Mouse (Mus musculus) testis, adult 2 months (tissue): ENCODE results near the gene Rbfox2. TPM values are rescaled to one million over a fixed set of nuclear protein-coding genes. Genes with fewer than 3 reads are reported as not detected.

Experiments
- H3K27ac ChIP-seq: fragments of 200-500 bp; 2 replicates; pipeline ENCODE4 v1.5.1; 2012; ENCODE audit warnings: low read depth, low read length; ENCODE audit not compliant: control insufficient read depth, insufficient read depth
- H3K27me3 ChIP-seq: fragments of 200-500 bp; 2 replicates; pipeline ENCODE4 v1.6.1; 2012; ENCODE audit warnings: mild to moderate bottlenecking, low read length, moderate library complexity; ENCODE audit not compliant: control insufficient read depth, insufficient read depth
- H3K36me3 ChIP-seq: fragments of 200-500 bp; 2 replicates; pipeline ENCODE4 v1.6.1; 2012; ENCODE audit warnings: mild to moderate bottlenecking, low read length; ENCODE audit not compliant: control insufficient read depth, insufficient read depth
- H3K4me1 ChIP-seq: fragments of 200-500 bp; 2 replicates; pipeline ENCODE4 v1.6.1; 2012; ENCODE audit warnings: low read length; ENCODE audit not compliant: control insufficient read depth, insufficient read depth
- H3K4me3 ChIP-seq: fragments of 200-500 bp; 2 replicates; pipeline ENCODE4 v1.5.1; 2012; ENCODE audit warnings: low read depth, mild to moderate bottlenecking, low read length, moderate library complexity, mixed read lengths; ENCODE audit not compliant: control insufficient read depth
- CTCF ChIP-seq: fragments of 200-500 bp; IDR thresholded peaks from 2 replicates; pipeline ENCODE4 v1.5.1; 2012; ENCODE audit warnings: low read depth, mild to moderate bottlenecking, inconsistent platforms, low read length, moderate library complexity; ENCODE audit not compliant: control insufficient read depth, insufficient read depth, insufficient replicate concordance
- POLR2A ChIP-seq: fragments of 200-500 bp; IDR thresholded peaks from 2 replicates; pipeline ENCODE4 v1.6.1; 2012; ENCODE audit warnings: low read depth, mild to moderate bottlenecking, inconsistent platforms, low read length, moderate library complexity; ENCODE audit not compliant: control insufficient read depth
- polyA plus RNA-seq: library from polyadenylated mRNA; depleted of rRNA; stranded (reverse); fragments of >200 nt; gene quantifications from 2 replicates; pipeline ENCODE4 v1.2.3, GENCODE M21; 2012

The Rbfox2 gene
- polyA plus RNA-seq, 1 experiment, result 12.7 TPM

DNA sequence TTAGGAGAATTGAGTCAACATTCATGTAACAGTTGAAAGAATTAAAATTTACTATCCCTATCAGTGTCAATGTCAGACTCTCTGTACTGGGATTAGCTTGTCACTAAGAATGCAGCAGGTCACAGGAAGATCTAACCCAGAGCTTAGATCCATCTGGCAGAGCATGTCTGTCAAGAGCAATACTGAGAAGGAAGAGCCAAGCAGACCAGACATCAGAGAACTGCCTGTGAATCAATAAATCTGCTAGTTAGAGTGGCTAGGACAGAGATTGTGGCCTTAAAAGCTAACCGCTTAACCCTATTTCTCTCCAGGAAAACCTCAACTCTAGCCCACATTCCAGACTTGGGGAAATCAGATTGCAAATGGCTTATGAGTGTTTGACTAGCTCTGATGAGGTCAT, 220.3 kb downstream of the Rbfox2 start:
- TF ChIP-seq POLR2A, result no peak
- no peak for TF ChIP-seq CTCF
- no peaks in the 10 kb centered on the region for H3K4me1 ChIP-seq

DNA sequence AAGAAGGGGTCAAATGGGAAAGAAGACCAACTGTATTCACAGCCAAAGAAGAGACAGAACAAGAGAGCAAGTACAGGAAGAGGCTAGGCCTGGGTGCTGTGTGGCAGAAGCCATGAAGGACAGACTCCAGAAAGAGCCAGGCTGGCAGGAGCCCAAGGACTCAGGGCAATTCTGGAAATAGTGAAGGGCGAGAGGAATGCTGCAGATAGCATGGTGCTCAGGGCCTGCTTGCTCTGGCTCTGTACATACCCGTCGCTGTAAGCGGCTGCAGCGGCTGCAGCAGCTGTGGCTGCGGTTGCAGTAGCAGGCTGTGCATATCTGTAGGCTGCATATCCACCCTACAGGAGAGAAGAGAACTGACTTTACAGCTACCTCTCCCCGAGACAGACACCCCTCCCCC, 221.0 kb downstream of the Rbfox2 start:
- no peak overlapping the region for H3K27ac ChIP-seq

More for the DNA sequence above, 220.3 kb downstream of the Rbfox2 start:
- H3K36me3 ChIP-seq, result no peaks in the 10 kb centered on the region; the same call in 1 of the 2 replicates
- H3K4me3 ChIP-seq, result no peak overlapping the region; the same call in 1 of the 2 replicates
- H3K27me3 ChIP-seq, result no peaks in the 10 kb centered on the region
- no peak overlapping the region for H3K27ac ChIP-seq

DNA sequence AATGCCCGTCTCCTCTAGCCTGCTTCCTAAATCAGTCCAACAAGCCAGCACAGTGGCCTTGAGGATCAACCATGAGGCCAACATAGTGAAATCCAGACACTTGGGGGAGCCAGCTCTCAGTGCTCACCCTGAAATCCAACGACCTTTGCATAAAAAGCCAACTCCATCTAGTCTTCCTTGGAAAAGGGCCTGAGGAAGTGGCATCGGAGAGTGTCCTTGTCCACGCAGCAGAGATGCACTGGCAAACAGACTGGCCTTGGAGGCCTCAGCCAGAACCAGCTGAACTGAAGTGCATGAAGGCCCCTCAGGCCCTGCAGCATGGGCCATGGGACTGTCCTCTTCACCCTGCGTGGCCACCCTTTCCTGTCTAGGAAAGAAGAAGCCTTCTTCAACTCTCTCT, 225.3 kb downstream of the Rbfox2 start:
- Histone ChIP-seq H3K4me1 (peaks cover 4% of the 10 kb centered on the region), H3K36me3 (no peaks in the 10 kb centered on the region; the same call in 1 of the 2 replicates), H3K4me3 (no peak overlapping the region), H3K27ac (no peak overlapping the region), H3K27me3 (no peaks in the 10 kb centered on the region)
- TF ChIP-seq CTCF (no peak), POLR2A (no peak)

More for the DNA sequence above, 221.0 kb downstream of the Rbfox2 start:
- H3K36me3 ChIP-seq, result no peaks in the 10 kb centered on the region; the same call in 1 of the 2 replicates
- peak overlapping the region; percentile 81 for H3K4me3 ChIP-seq
- H3K27me3 ChIP-seq, result no peaks in the 10 kb centered on the region
- peaks cover 1% of the 10 kb centered on the region; the same call in 1 of the 2 replicates for H3K4me1 ChIP-seq
- TF ChIP-seq POLR2A, result no peak
- no peak for TF ChIP-seq CTCF

DNA sequence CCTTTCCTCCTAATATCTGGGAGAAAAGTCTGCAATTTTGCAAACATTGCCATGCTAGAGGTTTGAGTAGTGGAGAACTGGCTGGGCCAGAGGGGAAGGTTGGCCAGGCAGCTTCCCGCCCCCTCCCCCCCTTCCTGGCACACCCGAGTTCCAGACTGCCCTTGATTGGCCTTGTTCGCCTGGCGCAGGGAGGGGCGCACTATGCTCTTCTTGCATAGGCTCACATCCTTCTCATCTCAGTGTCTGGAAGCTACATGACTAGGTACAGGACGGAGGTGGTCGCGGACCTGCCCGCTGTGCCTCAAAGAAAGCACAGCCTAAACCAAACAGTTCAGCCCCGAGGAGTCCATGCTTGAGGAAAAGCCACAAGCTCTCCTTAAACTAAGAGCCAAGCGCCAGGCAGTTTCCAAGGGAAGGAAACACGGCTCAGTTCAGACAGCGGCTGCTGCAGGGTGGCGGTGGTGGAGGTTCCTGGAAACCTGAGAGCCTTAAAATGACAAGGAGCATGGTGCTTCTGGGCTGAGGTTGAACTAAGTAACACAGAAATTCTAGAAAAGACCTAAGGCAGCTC, 226.0 kb downstream of the Rbfox2 start:
- Histone ChIP-seq H3K4me3 (no peak overlapping the region), H3K27me3 (no peaks in the 10 kb centered on the region), H3K27ac (no peak overlapping the region), H3K36me3 (no peaks in the 10 kb centered on the region; the same call in 1 of the 2 replicates), H3K4me1 (peaks cover 4% of the 10 kb centered on the region)
- TF ChIP-seq CTCF (no peak), POLR2A (no peak)

DNA sequence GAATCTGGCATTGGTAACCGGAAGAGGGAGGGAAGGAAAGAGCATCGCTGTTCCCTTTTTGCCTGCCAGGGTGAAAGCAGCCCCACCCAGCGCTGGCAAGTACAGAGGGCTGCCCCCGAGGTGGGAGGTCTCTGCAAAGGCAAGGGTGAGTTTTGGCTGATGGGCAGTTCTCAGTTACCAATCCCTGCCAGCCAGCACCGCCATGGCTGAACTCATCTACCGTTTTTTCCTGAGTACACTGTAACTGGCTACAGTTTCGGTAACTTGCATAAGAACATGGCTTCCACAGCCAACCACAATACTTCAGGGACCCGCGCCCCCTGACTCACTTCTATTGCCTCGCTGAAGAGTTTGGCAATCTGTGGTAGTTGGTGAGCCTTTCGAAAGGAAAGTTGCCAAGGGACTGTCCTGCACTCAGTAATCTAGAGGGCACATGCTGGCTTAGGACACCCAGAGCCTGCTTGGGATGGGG, 226.9 kb downstream of the Rbfox2 start:
- no peak overlapping the region for H3K27ac ChIP-seq
- TF ChIP-seq CTCF (no peak), POLR2A (no peak)
- H3K4me1 ChIP-seq, result peaks cover 4% of the 10 kb centered on the region
- H3K36me3 ChIP-seq, result no peaks in the 10 kb centered on the region; the same call in 1 of the 2 replicates
- H3K27me3 ChIP-seq, result no peaks in the 10 kb centered on the region
- no peak overlapping the region for H3K4me3 ChIP-seq

DNA sequence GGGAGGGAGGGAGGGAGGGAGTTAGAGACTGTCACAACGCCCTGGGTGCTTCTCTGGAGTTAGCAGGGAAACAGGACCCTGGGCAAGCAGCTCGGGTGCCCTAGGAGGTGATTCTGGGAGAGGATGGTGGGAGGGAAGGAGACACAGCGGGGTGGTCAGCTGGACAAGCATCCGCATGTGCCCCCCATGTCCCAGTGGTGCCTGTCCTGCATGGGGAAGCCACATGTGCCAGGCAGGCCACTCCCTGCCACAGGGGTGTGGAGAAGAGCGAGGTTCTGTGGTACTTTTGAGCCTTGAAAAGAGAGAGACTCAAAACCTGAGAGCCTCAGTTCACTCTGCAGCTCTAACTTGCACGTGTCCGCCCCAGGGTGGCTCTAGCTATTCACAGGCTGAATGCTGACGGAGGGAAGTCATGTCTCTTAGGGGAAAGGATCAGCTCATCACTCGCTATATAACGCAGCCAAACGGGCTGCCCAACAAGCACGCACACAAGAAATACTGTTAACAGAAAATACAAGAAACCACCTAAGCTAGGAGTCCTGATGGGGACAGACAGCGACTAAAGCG, 227.5 kb downstream of the Rbfox2 start:
- Histone ChIP-seq H3K27ac (no peak overlapping the region), H3K27me3 (no peaks in the 10 kb centered on the region), H3K4me3 (no peak overlapping the region), H3K36me3 (no peaks in the 10 kb centered on the region), H3K4me1 (peaks cover 4% of the 10 kb centered on the region)
- TF ChIP-seq CTCF, result no peak
- no peak for TF ChIP-seq POLR2A

DNA sequence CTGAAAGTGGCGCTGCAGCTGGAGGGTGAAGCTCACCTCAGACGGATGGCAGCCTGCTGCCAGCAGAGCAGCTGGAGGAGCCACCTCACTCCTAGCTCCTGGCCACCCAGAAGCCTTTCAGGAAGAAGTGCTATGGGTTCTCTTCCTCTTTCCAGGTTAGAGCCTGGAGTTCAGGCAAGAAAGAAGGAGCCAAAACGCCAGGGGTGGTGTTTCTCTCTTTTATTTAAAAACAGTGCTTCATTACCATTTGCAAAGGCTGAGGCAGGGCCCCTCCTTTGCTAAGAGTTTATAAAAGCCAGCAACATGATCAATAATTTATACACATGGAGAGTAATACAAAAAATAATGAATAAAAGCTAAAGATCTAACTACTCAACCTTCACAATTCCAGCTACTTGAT, 228.0 kb downstream of the Rbfox2 start:
- H3K4me3 ChIP-seq, result no peak overlapping the region
- TF ChIP-seq CTCF (no peak), POLR2A (no peak)
- H3K27me3 ChIP-seq, result no peaks in the 10 kb centered on the region
- H3K36me3 ChIP-seq, result no peaks in the 10 kb centered on the region
- peaks cover 4% of the 10 kb centered on the region for H3K4me1 ChIP-seq
- no peak overlapping the region for H3K27ac ChIP-seq
